Mouse (Mus musculus) brain, embryonic 14.5 days (tissue): Measurements from ENCODE around the gene Nufip2.

Experiments used
- CTCF ChIP-seq: fragments of 200-500 bp; IDR thresholded peaks from 2 replicates; pipeline ENCODE4 v1.5.1; 2012; ENCODE audit warnings: inconsistent platforms, mild to moderate bottlenecking, moderate library complexity, borderline replicate concordance; ENCODE audit not compliant: insufficient read depth, insufficient read length; ENCODE audit errors: extremely low read depth
- POLR2A ChIP-seq: fragments of 200-500 bp; IDR thresholded peaks from 2 replicates; pipeline ENCODE4 v1.6.1; 2012; ENCODE audit warnings: mild to moderate bottlenecking, inconsistent platforms, borderline replicate concordance; ENCODE audit not compliant: poor library complexity, insufficient read depth, insufficient read length, severe bottlenecking; ENCODE audit errors: extremely low read depth

- TF ChIP-seq CTCF: no peak
- TF ChIP-seq POLR2A: no peak
Measured at GRCm38 (mm10) chr11:77664046-77664445, 21.9 kb upstream of the Nufip2 start.
